In genomic region chr7:64048452-64049182, GRCm38 (mm10) we compare ENCODE assay signal across 8 mouse cellular contexts.
A peak's percentile ranks its signal among the peaks of the same experiment; 100 is the strongest.
DNase-seq lines count a peak whose midpoint lies in the region; ATAC-seq lines count a peak whose summit lies in the region.

No protein-coding gene starts in this region.

- 0 out of 2 replicates have a peak overlapping the region, but pooled peaks have one; percentile 23 for H3K9ac ChIP-seq in embryonic facial prominence, embryonic 15.5 days
- H3K9ac ChIP-seq in heart, embryonic 13.5 days: peak overlapping the region; percentile 88

- no peaks in the 10 kb centered on the region for H3K36me3 ChIP-seq in embryonic facial prominence, embryonic 15.5 days
- H3K36me3 ChIP-seq in heart, embryonic 13.5 days: no peaks in the 10 kb centered on the region

- H3K27ac ChIP-seq in embryonic facial prominence, embryonic 15.5 days (replicated peaks): peak overlapping the region; percentile 65
- H3K27ac ChIP-seq in heart, embryonic 13.5 days (replicated peaks): peak overlapping the region; percentile 89

- no peaks in the 10 kb centered on the region for H3K9me3 ChIP-seq in embryonic facial prominence, embryonic 15.5 days (replicated peaks)
- H3K9me3 ChIP-seq in heart, embryonic 13.5 days: no peaks in the 10 kb centered on the region

- H3K27me3 ChIP-seq in embryonic facial prominence, embryonic 15.5 days: no peaks in the 10 kb centered on the region
- peaks cover 3% of the 10 kb centered on the region; the same call in 1 of the 2 replicates for H3K27me3 ChIP-seq in heart, embryonic 13.5 days (replicated peaks)

- peak; percentile 50 to 55 for DNase-seq in adrenal gland, adult 18-20 months (ENCODE audit: low spot score in 2 of 2)
- DNase-seq in kidney, postnatal 36 days: peak; percentile 39 to 63
- peak; percentile 58 for DNase-seq in lung, postnatal 14 days
- DNase-seq in retina, adult 2 months (ENCODE audit: low read depth, low spot score): peak; percentile 20
- peak; percentile 48 to 58 for DNase-seq in thymus, postnatal 10 days (ENCODE audit: low spot score in 2 of 2)

- ATAC-seq in CD4-positive, CD25-positive, alpha-beta regulatory T cell, adult 4 months: peak; percentile 73
- ATAC-seq in embryonic facial prominence, embryonic 15.5 days (ENCODE audit: insufficient number of reproducible peaks, low FRiP score, low TSS enrichment, low read depth): peak; percentile 81
- ATAC-seq in heart, embryonic 13.5 days (ENCODE audit: extremely low read depth, insufficient number of reproducible peaks, low FRiP score, low TSS enrichment): peak; percentile 86

- WGBS in embryonic facial prominence, embryonic 15.5 days: 5% methylated on average over 21 of the region's 21 CpGs
- WGBS in heart, embryonic 13.5 days: 4% methylated on average over 21 of the region's 21 CpGs

- peaks cover 30% of the 10 kb centered on the region for H3K4me1 ChIP-seq in embryonic facial prominence, embryonic 15.5 days
- peaks cover 41% of the 10 kb centered on the region for H3K4me1 ChIP-seq in heart, embryonic 13.5 days

- H3K4me3 ChIP-seq in embryonic facial prominence, embryonic 15.5 days (replicated peaks): peak overlapping the region; percentile 49
- H3K4me3 ChIP-seq in heart, embryonic 13.5 days: peak overlapping the region; percentile 53

- peak overlapping the region; percentile 85 for H3K4me2 ChIP-seq in embryonic facial prominence, embryonic 15.5 days (replicated peaks)
- peak overlapping the region; percentile 80 for H3K4me2 ChIP-seq in heart, embryonic 13.5 days

Comparison
In these comparisons a context has a peak if more than half of its experiments do, and no peak if none do; other contexts are left out.
1. Peak in every context shown above with its lines: DNase-seq, ATAC-seq, H3K4me3 ChIP-seq and H3K27ac ChIP-seq.